Mouse (Mus musculus) olfactory bulb, adult 2 months (tissue): ENCODE measurements at regions not wholly inside any gene's neighbourhood (a gene's known extent, or its start where the extent isn't known, plus 50 kb on each side); places are given as distances from the start of the nearest gene placed in this dataset.

Experiments
- H3K27ac ChIP-seq: fragments of 200-500 bp; 2 replicates; pipeline ENCODE4 v1.5.1; 2012; ENCODE audit warnings: low read depth, low read length; ENCODE audit not compliant: insufficient read depth
- H3K4me1 ChIP-seq: fragments of 200-500 bp; 2 replicates; pipeline ENCODE4 v1.6.1; 2012; ENCODE audit warnings: low read length; ENCODE audit not compliant: control insufficient read depth, insufficient read depth
- H3K4me3 ChIP-seq: fragments of 200-500 bp; 2 replicates; pipeline ENCODE4 v1.5.1; 2012; ENCODE audit warnings: mild to moderate bottlenecking, low read depth, low read length, moderate library complexity; ENCODE audit not compliant: insufficient read depth
- CTCF ChIP-seq: fragments of 200-500 bp; IDR thresholded peaks from 2 replicates; pipeline ENCODE4 v1.5.1; 2012; ENCODE audit warnings: low read depth, mild to moderate bottlenecking, low read length, moderate library complexity; ENCODE audit not compliant: insufficient read depth
- POLR2A ChIP-seq: fragments of 200-500 bp; IDR thresholded peaks from 2 replicates; pipeline ENCODE4 v1.6.1; 2012; ENCODE audit warnings: mild to moderate bottlenecking, low read depth, low read length, moderate library complexity; ENCODE audit not compliant: insufficient read depth
- WGBS: fragments of 180-500 bp; shearing (Covaris S2); methylation state at CpG from one replicate; pipeline ENCODE4 v1.1.7; 2018; 5-methylcytosine and 5-hydroxymethylcytosine counted together

DNA sequence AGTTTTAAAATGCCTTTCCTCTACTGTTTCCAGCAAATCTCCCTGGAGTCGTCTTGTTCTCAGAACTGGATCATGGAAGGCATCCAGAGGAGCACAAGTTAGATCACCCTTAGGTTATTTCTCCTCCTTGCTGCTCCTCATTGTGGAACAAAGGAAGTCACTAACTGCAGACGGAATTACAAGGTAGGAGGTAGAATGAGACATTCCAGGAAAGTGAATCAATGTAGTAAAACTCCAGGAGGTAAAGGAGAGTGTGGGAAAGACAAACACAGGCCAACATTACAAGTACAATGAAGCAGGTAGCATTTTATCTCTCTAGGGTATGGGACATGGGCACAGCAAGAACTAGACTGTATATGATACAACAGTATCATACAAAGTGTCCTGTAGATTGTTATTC is 375.7 kb upstream of the Ddi1 start:
- 67% methylated on average over 2 of the region's 2 CpGs for WGBS
- Histone ChIP-seq H3K27ac (no peak overlapping the region), H3K4me1 (no peaks in the 10 kb centered on the region), H3K4me3 (no peak overlapping the region)
- TF ChIP-seq CTCF (no peak), POLR2A (no peak)

DNA sequence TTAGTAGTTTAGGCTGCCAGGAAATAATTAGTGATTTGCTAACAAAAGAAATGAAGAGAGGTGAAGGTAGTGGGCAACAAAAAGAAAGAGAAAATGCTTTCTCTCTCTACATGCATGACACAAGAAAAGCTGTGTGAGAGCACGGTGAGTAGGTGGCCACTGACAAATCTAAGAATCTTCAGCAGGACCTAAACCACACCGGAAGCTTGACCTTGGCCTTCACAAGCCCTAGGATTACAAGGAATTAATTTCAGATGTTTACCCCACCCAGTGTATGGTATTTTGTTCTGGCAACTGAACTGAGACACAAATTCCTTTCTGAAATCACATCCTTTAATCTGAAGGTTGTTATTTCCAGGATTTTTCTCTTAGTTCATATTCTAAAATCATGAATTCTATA is 347.5 kb upstream of the Ddi1 start:
- no peak overlapping the region for H3K4me3 ChIP-seq
- H3K4me1 ChIP-seq: no peaks in the 10 kb centered on the region
- TF ChIP-seq CTCF (no peak), POLR2A (no peak)
- 82% methylated on average over 2 of the region's 2 CpGs for WGBS
- no peak overlapping the region for H3K27ac ChIP-seq

DNA sequence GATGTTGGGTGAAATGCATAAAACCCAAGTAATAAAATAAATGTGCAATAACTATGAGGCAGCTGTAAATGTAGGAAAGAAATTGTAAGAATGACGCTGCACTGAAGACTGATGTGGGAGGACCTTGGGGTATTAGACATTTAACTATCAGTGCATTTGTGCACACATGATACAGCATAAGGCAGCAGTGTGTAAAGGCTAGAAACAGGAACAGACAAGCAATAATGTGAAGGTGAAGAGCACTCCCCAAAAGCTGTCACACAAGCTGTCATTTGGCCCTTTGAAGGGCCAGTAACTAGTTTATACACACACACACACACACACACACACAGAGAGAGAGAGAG is 339.6 kb upstream of the Ddi1 start:
- 84% methylated on average over 1 of the region's 1 CpGs for WGBS
- H3K4me3 ChIP-seq: no peak overlapping the region
- TF ChIP-seq POLR2A (no peak), CTCF (no peak)
- no peaks in the 10 kb centered on the region for H3K4me1 ChIP-seq
- H3K27ac ChIP-seq: no peak overlapping the region

DNA sequence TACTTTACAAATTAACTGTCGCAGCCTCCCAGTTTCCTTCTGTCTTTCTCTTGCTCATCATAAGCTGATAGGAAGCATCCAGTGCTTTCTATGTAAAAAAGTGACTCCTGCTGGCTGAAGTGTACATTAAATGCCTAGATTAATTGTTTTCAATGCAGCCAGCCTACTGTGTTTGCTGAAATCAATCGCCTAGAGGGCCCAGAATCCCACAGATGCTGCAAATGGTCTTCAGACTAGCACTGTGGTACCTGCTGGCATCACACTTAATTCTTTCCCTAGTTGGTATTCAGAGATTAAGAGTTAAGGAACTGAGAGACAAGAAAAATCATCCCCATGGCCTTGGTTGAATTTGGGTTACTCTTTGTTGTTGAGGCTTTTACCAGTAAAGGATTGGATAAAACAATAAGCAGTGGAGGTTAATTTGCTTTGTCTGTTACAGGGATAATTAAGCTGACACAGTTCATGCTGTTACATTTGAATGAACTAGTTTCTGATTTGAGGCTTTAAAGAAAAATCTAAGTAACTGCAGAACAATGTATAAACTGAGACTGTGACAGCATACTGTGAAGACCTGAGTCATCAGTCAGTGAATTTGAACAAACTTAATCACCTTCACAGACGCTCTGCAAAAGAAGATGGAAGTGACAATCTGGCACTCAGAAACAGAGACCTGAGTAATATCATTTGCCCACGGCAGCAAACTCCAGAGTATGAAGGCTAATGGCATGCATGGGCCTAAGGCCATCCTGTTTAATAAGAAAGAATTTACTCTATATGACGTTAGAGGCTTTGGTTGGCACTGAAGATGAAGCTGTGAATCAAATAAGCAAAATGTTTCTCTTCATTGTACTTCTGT is 339.0 kb upstream of the Ddi1 start:
- no peaks in the 10 kb centered on the region for H3K4me1 ChIP-seq
- 47% methylated on average over 5 of the region's 5 CpGs for WGBS
- no peak overlapping the region for H3K27ac ChIP-seq
- no peak for TF ChIP-seq CTCF
- TF ChIP-seq POLR2A: no peak
- H3K4me3 ChIP-seq: no peak overlapping the region
